Mouse (Mus musculus): ENCODE data around the gene Styx. TPM values are rescaled to one million over a fixed set of nuclear protein-coding genes. Genes with fewer than 3 reads are reported as not detected.

Gene Styx
- total and polyA plus RNA-seq, 3 experiments, result 33.3 to 102 (median 37.3) TPM

GRCm38 (mm10) chr14:45328072-45328713 is 22.7 kb upstream of the Styx start:
- Histone ChIP-seq H3K36me3 (replicated peaks) (peaks cover 21% of the 10 kb centered on the region), H3K27me3 (ENCODE audit: insufficient read depth, low read length) (no peaks in the 10 kb centered on the region), H3K4me1 (ENCODE audit: insufficient read depth, low read depth, low read length) (peaks cover 56% of the 10 kb centered on the region), H3K4me3 (ENCODE audit: low read depth, low read length) (no peak overlapping the region), H3K9me3 (replicated peaks) (no peaks in the 10 kb centered on the region)
- DNase-seq (ENCODE audit: low spot score) (no peak), ATAC-seq (ENCODE audit: extremely low read depth, insufficient number of reproducible peaks, low FRiP score, poor library complexity, severe bottlenecking) (peak; percentile 9; the same call in 1 of the 2 replicates)
- no peak for TF ChIP-seq GATA1 (IDR thresholded peaks at IDR 0.05; ENCODE audit: borderline replicate concordance, low read length)
- TF ChIP-seq TAL1 (conservative IDR thresholded peaks at IDR 0.05; ENCODE audit: low read depth, low read length), result no peak
- no peak for TF ChIP-seq GATA2 (IDR thresholded peaks at IDR 0.05; ENCODE audit: borderline replicate concordance, low read depth, low read length)
- TF ChIP-seq POLR2AphosphoS5 (IDR thresholded peaks at IDR 0.05; ENCODE audit: insufficient replicate concordance, low read depth, low read length), result no peak
- TF ChIP-seq CTCF (IDR thresholded peaks at IDR 0.05; ENCODE audit: low read depth, low read length), result no peak

- DNase-seq (ENCODE audit: low spot score), result no peak
- Histone ChIP-seq H3K27me3 (ENCODE audit: insufficient read depth, low read length) (no peaks in the 10 kb centered on the region), H3K9me3 (replicated peaks) (no peaks in the 10 kb centered on the region), H3K36me3 (replicated peaks) (peaks cover 28% of the 10 kb centered on the region), H3K4me1 (ENCODE audit: insufficient read depth, low read depth, low read length) (peaks cover 49% of the 10 kb centered on the region), H3K4me3 (ENCODE audit: low read depth, low read length) (peak overlapping the region; percentile 84)
- no peak for ATAC-seq (ENCODE audit: extremely low read depth, insufficient number of reproducible peaks, low FRiP score, poor library complexity, severe bottlenecking)
- no peak for TF ChIP-seq CTCF (IDR thresholded peaks at IDR 0.05; ENCODE audit: low read depth, low read length)
- no peak for TF ChIP-seq GATA2 (IDR thresholded peaks at IDR 0.05; ENCODE audit: borderline replicate concordance, low read depth, low read length)
- no peak for TF ChIP-seq POLR2AphosphoS5 (IDR thresholded peaks at IDR 0.05; ENCODE audit: insufficient replicate concordance, low read depth, low read length)
- TF ChIP-seq GATA1 (IDR thresholded peaks at IDR 0.05; ENCODE audit: borderline replicate concordance, low read length), result no peak
- no peak for TF ChIP-seq TAL1 (conservative IDR thresholded peaks at IDR 0.05; ENCODE audit: low read depth, low read length)
Measured at GRCm38 (mm10) chr14:45329018-45329588, 21.8 kb upstream of the Styx start.

DNA sequence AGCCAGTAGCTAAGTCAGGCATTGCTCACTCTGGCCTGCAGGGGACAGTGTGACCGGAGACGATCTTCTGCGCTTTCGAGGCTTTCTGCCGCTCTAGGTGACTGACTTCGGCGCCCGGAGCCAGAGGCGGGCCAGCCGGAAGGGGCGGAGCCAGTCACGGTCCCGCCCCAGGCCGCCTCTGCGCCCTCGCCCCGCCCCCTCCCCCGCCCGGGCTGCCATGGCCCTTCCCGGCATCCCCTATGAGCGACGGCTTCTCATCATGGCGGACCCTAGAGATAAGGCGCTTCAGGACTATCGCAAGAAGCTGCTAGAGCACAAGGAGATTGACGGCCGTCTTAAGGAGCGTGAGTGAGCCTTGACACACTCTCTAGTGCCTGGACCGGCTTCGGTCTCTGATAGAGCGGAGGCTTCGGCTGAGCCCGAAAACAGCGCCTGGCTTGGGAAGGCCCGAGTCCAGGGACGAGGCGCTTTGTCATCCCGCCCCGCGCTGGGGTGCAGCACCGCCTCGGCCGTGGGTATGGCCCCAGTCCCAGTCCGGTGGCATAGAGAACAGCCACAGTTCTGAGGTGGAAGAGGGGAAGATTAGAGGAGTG is 21.2 kb upstream of the Styx start, which contains the start of gene Psmc6:
TSS of gene Psmc6 (plus strand) at position 200 of the 593 bp plus-strand sequence.
- peak; percentile 90 for TF ChIP-seq CTCF (IDR thresholded peaks at IDR 0.05; ENCODE audit: low read depth, low read length)
- TF ChIP-seq GATA2 (IDR thresholded peaks at IDR 0.05; ENCODE audit: borderline replicate concordance, low read depth, low read length), result no peak
- Histone ChIP-seq H3K9me3 (replicated peaks) (no peaks in the 10 kb centered on the region), H3K27me3 (ENCODE audit: insufficient read depth, low read length) (no peaks in the 10 kb centered on the region), H3K4me3 (ENCODE audit: low read depth, low read length) (peak within 1 kb of the TSS; percentile 84), H3K4me1 (ENCODE audit: insufficient read depth, low read depth, low read length) (peaks cover 44% of the 10 kb centered on the region), H3K36me3 (replicated peaks) (peaks cover 32% of the 10 kb centered on the region)
- DNase-seq (ENCODE audit: low spot score) (peak; percentile 75), ATAC-seq (ENCODE audit: extremely low read depth, insufficient number of reproducible peaks, low FRiP score, poor library complexity, severe bottlenecking) (peak; percentile 85)

- Histone ChIP-seq H3K36me3 (replicated peaks) (peaks cover 48% of the 10 kb centered on the region), H3K9me3 (replicated peaks) (no peaks in the 10 kb centered on the region), H3K4me1 (ENCODE audit: insufficient read depth, low read depth, low read length) (no peaks in the 10 kb centered on the region), H3K4me3 (ENCODE audit: low read depth, low read length) (no peak overlapping the region), H3K27me3 (ENCODE audit: insufficient read depth, low read length) (no peaks in the 10 kb centered on the region)
- ATAC-seq (ENCODE audit: extremely low read depth, insufficient number of reproducible peaks, low FRiP score, poor library complexity, severe bottlenecking) (no peak), DNase-seq (ENCODE audit: low spot score) (no peak)
- no peak for TF ChIP-seq GATA2 (IDR thresholded peaks at IDR 0.05; ENCODE audit: borderline replicate concordance, low read depth, low read length)
Measured at GRCm38 (mm10) chr14:45364211-45365195, 13.6 kb downstream of the Styx start.

GRCm38 (mm10) chr14:45365196-45365587 is 14.3 kb downstream of the Styx start:
- DNase-seq (ENCODE audit: low spot score) (no peak), ATAC-seq (ENCODE audit: extremely low read depth, insufficient number of reproducible peaks, low FRiP score, poor library complexity, severe bottlenecking) (no peak)
- no peak for TF ChIP-seq GATA2 (IDR thresholded peaks at IDR 0.05; ENCODE audit: borderline replicate concordance, low read depth, low read length)
- no peak for TF ChIP-seq GATA1 (IDR thresholded peaks at IDR 0.05; ENCODE audit: borderline replicate concordance, low read length)
- TF ChIP-seq TAL1 (conservative IDR thresholded peaks at IDR 0.05; ENCODE audit: low read depth, low read length), result no peak
- no peak for TF ChIP-seq CTCF (IDR thresholded peaks at IDR 0.05; ENCODE audit: low read depth, low read length)
- no peak for TF ChIP-seq POLR2AphosphoS5 (IDR thresholded peaks at IDR 0.05; ENCODE audit: insufficient replicate concordance, low read depth, low read length)
- Histone ChIP-seq H3K9me3 (replicated peaks) (no peaks in the 10 kb centered on the region), H3K27me3 (ENCODE audit: insufficient read depth, low read length) (no peaks in the 10 kb centered on the region), H3K4me1 (ENCODE audit: insufficient read depth, low read depth, low read length) (no peaks in the 10 kb centered on the region), H3K36me3 (replicated peaks) (peaks cover 52% of the 10 kb centered on the region), H3K4me3 (ENCODE audit: low read depth, low read length) (no peak overlapping the region)

DNA sequence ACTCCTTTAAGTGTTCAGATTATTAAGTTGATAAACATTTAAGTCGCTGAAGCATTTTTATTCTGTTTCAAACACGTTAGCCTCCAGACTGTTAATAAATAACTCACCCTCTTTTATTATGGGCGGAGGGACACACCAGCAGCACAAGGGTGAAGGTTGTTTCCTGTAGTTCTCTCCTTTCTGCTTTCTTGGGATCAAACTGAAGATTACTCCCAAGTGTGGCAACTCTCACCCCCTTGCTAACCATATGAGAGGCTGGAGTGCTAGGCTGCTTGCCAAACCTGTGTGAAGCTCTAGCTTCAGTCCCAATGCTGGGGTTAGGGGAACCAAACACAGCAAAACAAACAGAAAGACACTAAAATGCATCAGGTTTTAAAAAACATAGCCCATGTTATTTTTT is 27.9 kb downstream of the Styx start:
- peaks cover 37% of the 10 kb centered on the region for H3K36me3 ChIP-seq (replicated peaks)
- H3K9me3 ChIP-seq (replicated peaks), result no peaks in the 10 kb centered on the region
- ATAC-seq (ENCODE audit: extremely low read depth, insufficient number of reproducible peaks, low FRiP score, poor library complexity, severe bottlenecking), result no peak
- no peaks in the 10 kb centered on the region for H3K27me3 ChIP-seq (ENCODE audit: insufficient read depth, low read length)
- no peak overlapping the region for H3K4me3 ChIP-seq (ENCODE audit: low read depth, low read length)
- DNase-seq (ENCODE audit: low spot score), result no peak
- no peak for TF ChIP-seq GATA2 (IDR thresholded peaks at IDR 0.05; ENCODE audit: borderline replicate concordance, low read depth, low read length)
- TF ChIP-seq TAL1 (conservative IDR thresholded peaks at IDR 0.05; ENCODE audit: low read depth, low read length), result no peak
- TF ChIP-seq GATA1 (IDR thresholded peaks at IDR 0.05; ENCODE audit: borderline replicate concordance, low read length), result no peak
- no peak for TF ChIP-seq CTCF (IDR thresholded peaks at IDR 0.05; ENCODE audit: low read depth, low read length)
- no peak for TF ChIP-seq POLR2AphosphoS5 (IDR thresholded peaks at IDR 0.05; ENCODE audit: insufficient replicate concordance, low read depth, low read length)
- H3K4me1 ChIP-seq (ENCODE audit: insufficient read depth, low read depth, low read length), result no peaks in the 10 kb centered on the region

Data from G1E (cell line).